Mouse (Mus musculus): ENCODE measurements around the gene Tekt5. TPM values are rescaled to one million over a fixed set of nuclear protein-coding genes. Genes with fewer than 3 reads are reported as not detected.
A peak's percentile ranks its signal among the peaks of the same experiment; 100 is the strongest.

Gene Tekt5
- total RNA-seq, 1 experiment from 2014 or later, result not detected

- peak; percentile 50 to 59; a peak in 3 of 4 replicates for ATAC-seq (replicated peaks in 1 of 2; ENCODE audit: insufficient read depth in 1 of 2, low FRiP score in 2 of 2, low TSS enrichment in 1 of 2, low read depth in 1 of 2, poor library complexity in 2 of 2, severe bottlenecking in 2 of 2)
Measured at GRCm38 (mm10) chr16:10313646-10314088, 81.6 kb downstream of the Tekt5 start, which contains the start of gene Emp2. Gene Emp2 (minus strand): TSS chr16:10313968.

GRCm38 (mm10) chr16:10313226-10313625, 82.1 kb downstream of the Tekt5 start:
- 0 out of 4 replicates have a peak, but pooled peaks of 1 of the 2 experiments have one; percentile 44 for ATAC-seq (replicated peaks in 1 of 2; ENCODE audit: insufficient read depth in 1 of 2, low FRiP score in 2 of 2, low TSS enrichment in 1 of 2, low read depth in 1 of 2, poor library complexity in 2 of 2, severe bottlenecking in 2 of 2)

- ATAC-seq (replicated peaks in 1 of 2; ENCODE audit: insufficient read depth in 1 of 2, low FRiP score in 2 of 2, low TSS enrichment in 1 of 2, low read depth in 1 of 2, poor library complexity in 2 of 2, severe bottlenecking in 2 of 2), result no peak
Measured at GRCm38 (mm10) chr16:10311989-10312388, 83.3 kb downstream of the Tekt5 start.

- no peak for ATAC-seq (replicated peaks in 1 of 2; ENCODE audit: insufficient read depth in 1 of 2, low FRiP score in 2 of 2, low TSS enrichment in 1 of 2, low read depth in 1 of 2, poor library complexity in 2 of 2, severe bottlenecking in 2 of 2)
Measured at GRCm38 (mm10) chr16:10311086-10311485, 84.2 kb downstream of the Tekt5 start.

GRCm38 (mm10) chr16:10310507-10310906, 84.8 kb downstream of the Tekt5 start:
- ATAC-seq (replicated peaks in 1 of 2; ENCODE audit: insufficient read depth in 1 of 2, low FRiP score in 2 of 2, low TSS enrichment in 1 of 2, low read depth in 1 of 2, poor library complexity in 2 of 2, severe bottlenecking in 2 of 2), result no peak

Other genes with a start within 250 kb of the Tekt5 start
- 0.35 TPM in 1 of 2 replicates, not detected in the other for gene Rpl39l, start 225.3 kb downstream of the Tekt5 start, total RNA-seq (2017)
- 6.4 TPM in 1 of 2 replicates, not detected in the other for gene Atf7ip2, start 202.8 kb downstream of the Tekt5 start, total RNA-seq (2017)
- gene Emp2, start 81.5 kb downstream of the Tekt5 start, total RNA-seq (2017), result 0.19 and 0.55 TPM in 2 replicates
- gene Nubp1, start 16.5 kb upstream of the Tekt5 start, total RNA-seq (2017), result 35.9 and 42.6 TPM in 2 replicates
- gene Tvp23a, start 51.9 kb upstream of the Tekt5 start, total RNA-seq (2017), result 0.19 TPM in 1 of 2 replicates, not detected in the other
- 2.3 and 2.4 TPM in 2 replicates for gene Ciita, start 84.6 kb upstream of the Tekt5 start, total RNA-seq (2017)
- gene Dexi, start 147.6 kb upstream of the Tekt5 start, total RNA-seq (2017), result 6.6 and 13.0 TPM in 2 replicates
- 15.0 and 15.4 TPM in 2 replicates for gene Clec16a, start 149.8 kb upstream of the Tekt5 start, total RNA-seq (2017)

All from hematopoietic stem cell, adult 5-6 weeks (primary cell).